Mouse (Mus musculus) kidney, postnatal 14 days (tissue): ENCODE measurements around the gene Zfp385a.
"Not testable (repeated sequence)": the region's sequence is repeated elsewhere in the genome, so short reads cannot be mapped to it uniquely, and the experiment has no call there.

Experiments used
- DNase-seq: peaks from one replicate; pipeline ENCODE4 v3.0.0; 2022; ENCODE audit warnings: mixed read lengths

The Zfp385a gene

GRCm38 (mm10) chr15:103284647-103285046 is 55.2 kb downstream of the Zfp385a start:
- no peak for DNase-seq

DNA sequence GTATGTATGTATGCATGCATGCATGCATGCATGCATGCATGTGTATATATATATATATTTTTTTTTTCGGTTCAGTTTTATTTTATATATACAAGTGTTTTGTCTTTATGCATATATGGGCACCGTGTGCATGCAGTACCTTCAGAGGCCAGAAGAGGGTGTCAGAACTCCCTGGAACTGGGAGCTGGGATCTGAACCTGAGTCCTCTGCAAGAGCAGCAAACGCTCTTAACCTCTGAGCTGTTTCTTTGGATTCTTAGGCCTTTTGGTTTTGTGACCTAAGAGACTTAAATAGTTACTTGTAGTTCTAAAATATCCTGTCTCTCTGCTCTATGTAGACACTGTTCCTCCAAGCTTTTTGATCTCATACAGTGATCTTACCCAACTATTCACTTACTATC is 55.8 kb downstream of the Zfp385a start:
- DNase-seq, result peak; percentile 60

GRCm38 (mm10) chr15:103281465-103282205 is 58.3 kb downstream of the Zfp385a start:
- no peak for DNase-seq

- DNase-seq, result no peak
These were observed 59.0 kb downstream of the Zfp385a start for GRCm38 (mm10) chr15:103280817-103281464.

DNA sequence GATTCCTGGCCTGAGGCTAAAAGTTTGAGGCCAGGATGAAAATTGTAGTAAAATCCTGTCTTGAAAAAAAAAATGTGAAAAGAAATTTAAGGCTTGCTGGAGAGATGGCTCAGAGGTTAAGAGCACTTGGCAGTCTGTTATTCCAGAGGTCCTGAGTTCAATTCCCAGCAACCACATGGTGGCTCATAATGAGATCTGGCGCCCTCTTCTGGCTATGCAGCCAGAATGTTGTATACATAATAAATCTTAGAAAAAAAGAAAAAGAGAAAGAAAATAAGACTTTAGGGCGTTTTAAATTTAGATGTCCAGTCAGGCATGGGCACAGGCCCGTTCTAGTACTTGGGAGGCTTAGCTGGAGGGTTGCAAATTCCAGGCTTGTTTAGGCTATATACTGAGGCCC is 60.1 kb downstream of the Zfp385a start:
- DNase-seq, result peak; percentile 57

DNA sequence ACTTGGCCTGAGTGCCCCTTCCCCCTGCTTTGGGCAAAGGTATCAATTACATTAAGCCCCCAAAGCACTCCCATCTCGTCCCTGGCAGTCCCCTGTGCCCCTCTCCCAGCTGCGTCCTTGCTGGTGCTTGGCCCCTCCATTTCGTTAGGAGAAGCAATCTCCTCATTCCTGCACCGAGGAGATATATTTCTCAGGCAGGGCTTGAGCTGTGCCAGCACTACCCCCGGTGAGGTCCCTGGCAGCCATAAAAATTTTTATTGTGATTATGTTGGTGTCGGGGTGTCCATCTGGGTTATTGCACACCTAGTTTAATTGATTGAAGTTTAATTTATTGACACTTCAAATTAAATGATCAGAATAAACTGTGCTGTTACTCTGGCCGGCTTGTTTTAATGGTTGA is 61.9 kb downstream of the Zfp385a start:
- DNase-seq, result no peak

GRCm38 (mm10) chr15:103275943-103276342 is 64.0 kb downstream of the Zfp385a start:
- DNase-seq, result not testable (repeated sequence)

DNA sequence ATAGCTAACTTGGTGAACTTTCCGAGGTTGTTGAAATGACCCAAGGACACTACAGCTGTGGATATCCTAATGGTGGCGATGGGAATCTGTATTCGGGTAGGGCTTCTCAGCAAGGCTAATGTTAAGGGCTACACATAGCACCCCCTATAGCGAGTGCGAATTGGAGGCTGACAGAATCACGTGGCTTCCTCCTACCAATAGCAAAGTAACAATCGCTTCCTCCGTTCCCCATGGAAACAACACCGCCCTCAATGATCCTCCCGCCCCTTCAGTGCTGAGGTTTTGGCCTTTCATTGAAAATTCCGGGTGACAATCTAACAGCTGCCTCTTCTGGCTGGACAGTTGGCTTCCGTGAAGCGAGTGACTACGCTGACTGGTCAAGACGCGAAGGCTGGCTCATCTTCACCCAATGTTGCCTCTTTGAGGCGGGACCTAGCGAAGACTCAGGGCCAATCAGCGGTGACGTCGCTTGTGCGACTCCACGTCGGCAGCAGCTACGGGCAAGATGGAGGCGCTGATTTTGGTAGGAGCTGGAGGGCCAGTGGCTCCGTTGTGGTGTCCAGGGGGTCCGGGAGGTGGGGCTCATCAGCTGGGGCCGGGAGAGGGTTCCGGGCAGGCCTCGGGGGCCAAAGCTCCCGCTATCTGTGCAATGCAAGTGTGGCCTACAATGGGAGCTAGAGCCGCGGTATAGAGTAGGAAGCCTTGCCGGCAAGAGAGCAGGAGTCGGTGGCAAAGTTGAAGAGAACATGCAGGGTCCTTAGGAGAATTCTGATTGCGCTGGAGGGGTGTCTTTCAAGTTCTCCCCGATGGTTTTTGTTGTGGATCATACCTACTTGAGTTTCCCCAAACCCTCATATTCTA is 67.2 kb downstream of the Zfp385a start, which contains the start of gene Copz1:
Copz1 (plus strand) TSS at position 296 of the 861 bp plus-strand sequence.
- peak; percentile 98 for DNase-seq

- DNase-seq, result no peak
These were observed 71.0 kb downstream of the Zfp385a start for GRCm38 (mm10) chr15:103268903-103269302.

DNA sequence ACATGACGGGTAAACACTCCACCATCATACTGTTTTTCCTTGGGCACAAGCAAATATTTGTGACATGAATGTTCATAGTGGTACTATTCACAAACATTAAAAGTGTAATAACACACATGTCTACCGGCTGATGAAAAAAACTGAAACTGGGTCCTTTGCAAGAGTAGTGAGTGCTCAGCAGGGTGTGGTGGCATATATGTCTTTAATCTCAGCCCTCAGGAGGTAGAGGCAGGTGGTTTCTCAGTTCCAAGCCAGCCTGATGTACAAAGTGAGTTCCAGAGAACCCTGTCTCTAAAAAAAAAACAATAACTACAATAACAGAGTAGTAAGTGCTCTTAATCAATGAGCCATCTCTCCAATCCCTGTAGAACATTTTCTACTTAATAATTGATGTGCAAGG is 75.1 kb downstream of the Zfp385a start:
- no peak for DNase-seq
